Mouse (Mus musculus) hindbrain, embryonic 12.5 days (tissue): ENCODE measurements around the gene Timm17b. TPM values are rescaled to one million over a fixed set of nuclear protein-coding genes. Genes with fewer than 3 reads are reported as not detected.
"Not testable (repeated sequence)": the region's sequence is repeated elsewhere in the genome, so short reads cannot be mapped to it uniquely, and the experiment has no call there.

Experiments
- ATAC-seq: fragments of 200-750 bp; cut with Nextera tagmentation; 2 replicates; pipeline ENCODE4 v1.8.0; 2017; ENCODE audit warnings: moderate TSS enrichment; ENCODE audit not compliant: low FRiP score
- H3K27ac ChIP-seq: fragments of 300-500 bp; sonication (generic); 2 replicates; pipeline ENCODE4 v1.5.1; 2016; ENCODE audit warnings: mild to moderate bottlenecking
- H3K27me3 ChIP-seq: fragments of 300-500 bp; sonication (generic); 2 replicates; pipeline ENCODE4 v1.6.1; 2016; ENCODE audit warnings: mild to moderate bottlenecking
- H3K36me3 ChIP-seq: fragments of 300-500 bp; sonication (generic); 2 replicates; pipeline ENCODE4 v1.6.1; 2016; ENCODE audit warnings: mild to moderate bottlenecking
- H3K4me1 ChIP-seq: fragments of 300-500 bp; sonication (generic); 2 replicates; pipeline ENCODE4 v1.6.1; 2016
- H3K4me2 ChIP-seq: fragments of 300-500 bp; sonication (generic); replicated peaks from 2 replicates; pipeline ENCODE4 v1.6.1; 2016; ENCODE audit warnings: mild to moderate bottlenecking
- H3K4me3 ChIP-seq: fragments of 300-500 bp; sonication (generic); 2 replicates; pipeline ENCODE4 v1.5.1; 2016; ENCODE audit warnings: mild to moderate bottlenecking
- H3K9ac ChIP-seq: fragments of 300-500 bp; sonication (generic); 2 replicates; pipeline ENCODE4 v1.6.1; 2016; ENCODE audit warnings: mild to moderate bottlenecking, moderate library complexity
- H3K9me3 ChIP-seq: fragments of 300-500 bp; sonication (generic); replicated peaks from 2 replicates; pipeline ENCODE4 v1.6.1; 2016; ENCODE audit warnings: mild to moderate bottlenecking
- WGBS: fragments of 180-500 bp; shearing (Covaris S2); methylation state at CpG from one replicate; pipeline ENCODE4 v1.1.7; 2016; 5-methylcytosine and 5-hydroxymethylcytosine counted together
- polyA plus RNA-seq: library from polyadenylated mRNA; unstranded; fragments of >200 nt; fragmentation: Nextera tagmentation; extraction: Ambion mirVana; gene quantifications from 2 replicates; pipeline ENCODE4 v1.2.1, GENCODE M21; 2016

The Timm17b gene
- polyA plus RNA-seq, 1 experiment from 2014 or later: 144 TPM

- no peak overlapping the region for H3K27ac ChIP-seq
- peak overlapping the region; percentile 13 for H3K4me3 ChIP-seq
- 16% methylated on average over 11 of the region's 11 CpGs for WGBS
Observed at GRCm38 (mm10) chrX:7879819-7880218, 19.3 kb upstream of the Timm17b start.

GRCm38 (mm10) chrX:7883841-7884567 lies 15.2 kb upstream of the Timm17b start, which contains the start of gene Slc35a2:
Slc35a2 (plus strand) TSS chrX:7884028.
- peak; percentile 88 for ATAC-seq
- H3K4me1 ChIP-seq: peaks cover 7% of the 10 kb centered on the region
- 20% methylated on average over 49 of the region's 49 CpGs for WGBS

More at GRCm38 (mm10) chrX:7879819-7880218, 19.3 kb upstream of the Timm17b start:
- Histone ChIP-seq H3K27me3 (no peaks in the 10 kb centered on the region), H3K4me2 (peak overlapping the region; percentile 80), H3K4me1 (peaks cover 10% of the 10 kb centered on the region), H3K9ac (no peak overlapping the region), H3K9me3 (no peaks in the 10 kb centered on the region), H3K36me3 (no peaks in the 10 kb centered on the region)
- peak; percentile 63 for ATAC-seq

GRCm38 (mm10) chrX:7898211-7898610 lies 946 bp upstream of the Timm17b start:
- 39% methylated on average over 13 of the region's 13 CpGs for WGBS
- 0 out of 2 replicates have a peak overlapping the region, but pooled peaks have one; percentile 86 for H3K27ac ChIP-seq
- H3K27me3 ChIP-seq: no peaks in the 10 kb centered on the region
- peak overlapping the region; percentile 53 for H3K4me3 ChIP-seq
- peaks cover 8% of the 10 kb centered on the region for H3K4me1 ChIP-seq
- peaks cover 17% of the 10 kb centered on the region for H3K36me3 ChIP-seq
- peak overlapping the region; percentile 53 for H3K9ac ChIP-seq
- H3K9me3 ChIP-seq: no peaks in the 10 kb centered on the region
- peak overlapping the region; percentile 62 for H3K4me2 ChIP-seq
- no peak for ATAC-seq

More at GRCm38 (mm10) chrX:7883841-7884567, 15.2 kb upstream of the Timm17b start, which contains the start of gene Slc35a2:
- peak within 1 kb of the TSS; percentile 85 for H3K27ac ChIP-seq
- H3K9me3 ChIP-seq: no peaks in the 10 kb centered on the region
- H3K27me3 ChIP-seq: no peaks in the 10 kb centered on the region
- H3K4me3 ChIP-seq: peak within 1 kb of the TSS; percentile 53
- peak within 1 kb of the TSS; percentile 61 for H3K4me2 ChIP-seq
- H3K36me3 ChIP-seq: 0 out of 2 replicates have a peak, but pooled peaks cover 2% of the 10 kb centered on the region
- peak within 1 kb of the TSS; percentile 54 for H3K9ac ChIP-seq

DNA sequence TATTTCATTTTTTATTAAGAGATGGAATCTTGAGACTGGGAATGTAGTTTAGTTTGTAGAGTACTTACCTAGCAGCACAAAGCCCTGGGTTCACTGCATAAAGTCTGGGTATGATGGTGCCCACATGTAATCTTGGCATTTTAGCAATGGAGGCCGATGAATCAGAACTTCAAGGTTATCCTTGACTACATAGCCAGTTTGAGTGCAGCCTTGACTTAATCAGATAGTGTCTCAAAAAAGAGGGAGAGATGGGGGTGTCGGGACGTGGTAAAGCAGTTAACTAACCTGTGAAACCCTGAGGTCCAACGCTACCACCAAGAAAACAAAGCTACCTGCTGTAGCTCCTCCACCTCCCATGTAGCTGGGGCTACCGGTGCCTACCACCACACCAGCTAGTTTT lies 5.3 kb downstream of the Timm17b start:
- no peak overlapping the region for H3K27ac ChIP-seq
- 0 out of 2 replicates have a peak, but pooled peaks cover 2% of the 10 kb centered on the region for H3K4me1 ChIP-seq
- H3K9me3 ChIP-seq: no peaks in the 10 kb centered on the region
- 95% methylated on average over 5 of the region's 5 CpGs for WGBS
- ATAC-seq: no peak
- no peak overlapping the region for H3K9ac ChIP-seq
- H3K27me3 ChIP-seq: no peaks in the 10 kb centered on the region
- H3K36me3 ChIP-seq: 0 out of 2 replicates have a peak, but pooled peaks cover 10% of the 10 kb centered on the region
- no peak overlapping the region for H3K4me3 ChIP-seq
- no peak overlapping the region for H3K4me2 ChIP-seq

- Histone ChIP-seq H3K9me3 (no peaks in the 10 kb centered on the region), H3K27ac (no peak within 1 kb of the TSS), H3K4me1 (no peaks in the 10 kb centered on the region), H3K4me2 (no peak within 1 kb of the TSS), H3K36me3 (0 out of 2 replicates have a peak, but pooled peaks cover 10% of the 10 kb centered on the region), H3K4me3 (no peak within 1 kb of the TSS), H3K27me3 (no peaks in the 10 kb centered on the region), H3K9ac (no peak within 1 kb of the TSS)
- no peak for ATAC-seq
- WGBS: 78% methylated on average over 5 of the region's 5 CpGs
Observed at GRCm38 (mm10) chrX:7907735-7908134, 8.6 kb downstream of the Timm17b start, which contains the start of gene Gm10491. Gm10491 (minus strand) TSS chrX:7907835.

DNA sequence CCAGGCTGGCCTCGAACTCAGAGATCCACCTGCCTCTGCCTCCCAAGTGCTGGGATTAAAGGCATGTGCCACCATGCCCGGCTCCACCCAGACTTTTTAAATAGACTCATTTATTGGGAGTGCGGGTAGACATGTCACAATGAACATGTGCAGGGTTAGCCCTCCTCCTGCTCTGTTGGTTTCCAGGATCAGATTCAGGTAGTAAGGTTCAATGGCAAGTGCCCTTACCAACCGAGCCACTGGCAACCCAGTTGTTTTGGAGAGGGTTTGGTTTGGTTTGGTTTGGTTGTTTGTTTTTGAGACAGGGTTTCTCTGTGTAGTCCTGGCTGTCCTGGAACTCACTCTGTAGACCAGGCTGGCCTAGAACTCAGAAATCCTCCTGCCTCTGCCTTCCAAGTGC lies 10.1 kb downstream of the Timm17b start, which contains the start of gene Gm10490:
Gene Gm10490 (plus strand): TSS at position 301 of the 400 bp plus-strand sequence.
- not testable (repeated sequence) for ATAC-seq, H3K27ac ChIP-seq, H3K4me1 ChIP-seq, H3K27me3 ChIP-seq, H3K9ac ChIP-seq, H3K36me3 ChIP-seq, H3K4me3 ChIP-seq, H3K9me3 ChIP-seq, H3K4me2 ChIP-seq
- WGBS: 92% methylated on average over 4 of the region's 4 CpGs

GRCm38 (mm10) chrX:7910473-7910872 lies 11.3 kb downstream of the Timm17b start:
- Histone ChIP-seq H3K4me2 (no peak overlapping the region), H3K27me3 (no peaks in the 10 kb centered on the region), H3K36me3 (0 out of 2 replicates have a peak, but pooled peaks cover 10% of the 10 kb centered on the region), H3K27ac (no peak overlapping the region), H3K9ac (no peak overlapping the region), H3K9me3 (no peaks in the 10 kb centered on the region), H3K4me3 (no peak overlapping the region), H3K4me1 (no peaks in the 10 kb centered on the region)
- ATAC-seq: no peak; the same call in 1 of the 2 replicates
- WGBS: 50% methylated on average over 6 of the region's 6 CpGs

- 25% methylated on average over 3 of the region's 3 CpGs for WGBS
- not testable (repeated sequence) for H3K9ac ChIP-seq
Observed at GRCm38 (mm10) chrX:7915669-7916068, 16.5 kb downstream of the Timm17b start.

GRCm38 (mm10) chrX:7917960-7918359 lies 18.8 kb downstream of the Timm17b start:
- ATAC-seq, H3K27ac ChIP-seq, H3K4me3 ChIP-seq, H3K4me1 ChIP-seq, H3K4me2 ChIP-seq, H3K9ac ChIP-seq, H3K9me3 ChIP-seq, H3K36me3 ChIP-seq: not testable (repeated sequence)
- WGBS: 71% methylated on average over 6 of the region's 6 CpGs
- peaks cover 13% of the 10 kb centered on the region for H3K27me3 ChIP-seq

More at GRCm38 (mm10) chrX:7915669-7916068, 16.5 kb downstream of the Timm17b start:
- not testable (repeated sequence) for H3K27ac ChIP-seq, H3K4me2 ChIP-seq, H3K27me3 ChIP-seq, ATAC-seq, H3K9me3 ChIP-seq, H3K4me3 ChIP-seq, H3K4me1 ChIP-seq, H3K36me3 ChIP-seq

GRCm38 (mm10) chrX:7919601-7920383 lies 20.6 kb downstream of the Timm17b start, which contains the start of gene Pcsk1n:
Pcsk1n (plus strand) TSS chrX:7919822.
- peaks cover 23% of the 10 kb centered on the region for H3K27me3 ChIP-seq
- H3K4me1 ChIP-seq: peaks cover 8% of the 10 kb centered on the region; the same call in 1 of the 2 replicates
- no peaks in the 10 kb centered on the region for H3K36me3 ChIP-seq
- H3K27ac ChIP-seq: peak within 1 kb of the TSS; percentile 79
- no peaks in the 10 kb centered on the region for H3K9me3 ChIP-seq
- peak within 1 kb of the TSS; percentile 68 for H3K9ac ChIP-seq
- peak; percentile 90 for ATAC-seq
- peak within 1 kb of the TSS; percentile 55 for H3K4me2 ChIP-seq
- peak within 1 kb of the TSS; percentile 42 for H3K4me3 ChIP-seq
- 28% methylated on average over 37 of the region's 40 CpGs for WGBS

DNA sequence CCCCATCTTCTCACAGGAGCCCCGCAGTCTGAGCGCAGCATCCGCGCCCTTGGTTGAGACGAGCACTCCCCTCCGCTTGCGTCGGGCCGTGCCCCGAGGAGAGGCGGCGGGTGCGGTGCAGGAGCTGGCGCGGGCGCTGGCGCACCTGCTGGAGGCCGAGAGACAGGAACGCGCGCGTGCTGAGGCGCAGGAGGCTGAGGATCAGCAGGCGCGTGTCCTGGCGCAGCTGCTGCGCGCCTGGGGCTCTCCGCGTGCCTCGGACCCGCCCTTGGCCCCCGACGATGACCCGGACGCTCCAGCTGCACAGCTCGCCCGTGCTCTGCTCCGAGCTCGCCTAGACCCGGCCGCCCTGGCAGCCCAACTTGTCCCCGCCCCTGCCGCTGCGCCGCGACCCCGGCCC lies 22.9 kb downstream of the Timm17b start:
- 0 out of 2 replicates have a peak, but pooled peaks have one; percentile 22 for ATAC-seq
- no peaks in the 10 kb centered on the region for H3K9me3 ChIP-seq
- H3K27ac ChIP-seq: no peak overlapping the region
- H3K4me3 ChIP-seq: peak overlapping the region; percentile 42
- peak overlapping the region; percentile 55 for H3K4me2 ChIP-seq
- peaks cover 39% of the 10 kb centered on the region for H3K27me3 ChIP-seq
- peaks cover 8% of the 10 kb centered on the region; the same call in 1 of the 2 replicates for H3K4me1 ChIP-seq
- peak overlapping the region; percentile 44; the same call in 1 of the 2 replicates for H3K9ac ChIP-seq
- H3K36me3 ChIP-seq: no peaks in the 10 kb centered on the region
- WGBS: 24% methylated on average over 27 of the region's 48 CpGs

GRCm38 (mm10) chrX:7926266-7926665 lies 27.1 kb downstream of the Timm17b start:
- Histone ChIP-seq H3K9ac (no peak overlapping the region), H3K4me3 (no peak overlapping the region), H3K9me3 (no peaks in the 10 kb centered on the region), H3K4me1 (peaks cover 8% of the 10 kb centered on the region; the same call in 1 of the 2 replicates), H3K36me3 (peaks cover 10% of the 10 kb centered on the region; the same call in 1 of the 2 replicates), H3K4me2 (no peak overlapping the region), H3K27ac (no peak overlapping the region), H3K27me3 (peaks cover 51% of the 10 kb centered on the region)
- 70% methylated on average over 6 of the region's 6 CpGs for WGBS
- no peak for ATAC-seq
